Mouse (Mus musculus): ENCODE measurements around the gene A530016L24Rik.

GRCm38 (mm10) chr12:112533758-112534157, 44.5 kb downstream of the A530016L24Rik start:
- TF ChIP-seq POLR2A (IDR thresholded peaks at IDR 0.05; ENCODE audit: insufficient read depth, low read depth, low read length) (no peak), CTCF (IDR thresholded peaks at IDR 0.05; ENCODE audit: insufficient read depth, low read depth, low read length) (no peak)
